Mouse (Mus musculus): ENCODE measurements around the gene Cyp3a13. TPM values are rescaled to one million over a fixed set of nuclear protein-coding genes. Genes with fewer than 3 reads are reported as not detected.
"Not testable (repeated sequence)": the region's sequence is repeated elsewhere in the genome, so short reads cannot be mapped to it uniquely, and the experiment has no call there.

The Cyp3a13 gene
- polyA plus RNA-seq, 1 experiment from 2014 or later: 0.14 TPM

- not testable (repeated sequence) for H3K4me3 ChIP-seq; H3K27me3 ChIP-seq (ENCODE audit: insufficient read depth, poor library complexity, severe bottlenecking); H3K4me1 ChIP-seq; H3K27ac ChIP-seq; DNase-seq (ENCODE audit: low spot score); H3K36me3 ChIP-seq; H3K9me3 ChIP-seq
- 48% methylated on average over 2 of the region's 2 CpGs for WGBS
Measured at GRCm38 (mm10) chr5:137857960-137858710, 63.3 kb downstream of the Cyp3a13 start, which contains the start of gene Pilrb1. Gene Pilrb1 (minus strand): TSS chr5:137858106.

GRCm38 (mm10) chr5:137856870-137857269 lies 64.5 kb downstream of the Cyp3a13 start:
- not testable (repeated sequence) for H3K27me3 ChIP-seq (ENCODE audit: insufficient read depth, poor library complexity, severe bottlenecking); H3K27ac ChIP-seq; H3K9me3 ChIP-seq; H3K4me1 ChIP-seq; H3K4me3 ChIP-seq; H3K36me3 ChIP-seq; DNase-seq (ENCODE audit: low spot score)
- WGBS: 68% methylated on average over 5 of the region's 5 CpGs

GRCm38 (mm10) chr5:137854907-137855306 lies 66.5 kb downstream of the Cyp3a13 start:
- not testable (repeated sequence) for H3K4me1 ChIP-seq; DNase-seq (ENCODE audit: low spot score); H3K27me3 ChIP-seq (ENCODE audit: insufficient read depth, poor library complexity, severe bottlenecking); H3K27ac ChIP-seq; H3K9me3 ChIP-seq; H3K4me3 ChIP-seq; H3K36me3 ChIP-seq
- 75% methylated on average over 3 of the region's 3 CpGs for WGBS

- WGBS: 80% methylated on average over 1 of the region's 1 CpGs
- not testable (repeated sequence) for H3K27ac ChIP-seq; H3K27me3 ChIP-seq (ENCODE audit: insufficient read depth, poor library complexity, severe bottlenecking); H3K9me3 ChIP-seq; DNase-seq (ENCODE audit: low spot score); H3K36me3 ChIP-seq; H3K4me1 ChIP-seq; H3K4me3 ChIP-seq
Measured at GRCm38 (mm10) chr5:137850313-137850712, 71.1 kb downstream of the Cyp3a13 start.

Other genes starting within 250 kb of the Cyp3a13 start
- 31.9 and 34.0 TPM in 2 replicates for gene Agfg2, start 236.9 kb downstream of the Cyp3a13 start, polyA plus RNA-seq (2016; fragmentation: Nextera tagmentation; extraction: Ambion mirVana)
- 1.4 TPM in 2 replicates for gene Nyap1, start 180.0 kb downstream of the Cyp3a13 start, polyA plus RNA-seq (2016; fragmentation: Nextera tagmentation; extraction: Ambion mirVana)
- 147 and 165 TPM in 2 replicates for gene Tsc22d4, start 175.9 kb downstream of the Cyp3a13 start, polyA plus RNA-seq (2016; fragmentation: Nextera tagmentation; extraction: Ambion mirVana)
- gene Ppp1r35, start 142.8 kb downstream of the Cyp3a13 start, polyA plus RNA-seq (2016; fragmentation: Nextera tagmentation; extraction: Ambion mirVana): 31.3 and 49.2 TPM in 2 replicates
- gene Mepce, start 134.0 kb downstream of the Cyp3a13 start, polyA plus RNA-seq (2016; fragmentation: Nextera tagmentation; extraction: Ambion mirVana): 7.1 and 10.4 TPM in 2 replicates
- gene Zcwpw1, start 133.8 kb downstream of the Cyp3a13 start, polyA plus RNA-seq (2016; fragmentation: Nextera tagmentation; extraction: Ambion mirVana): 10.0 and 12.5 TPM in 2 replicates
- 1.3 and 2.0 TPM in 2 replicates for gene Pilra, start 85.3 kb downstream of the Cyp3a13 start, polyA plus RNA-seq (2016; fragmentation: Nextera tagmentation; extraction: Ambion mirVana)
- gene Pilrb1, start 63.5 kb downstream of the Cyp3a13 start, polyA plus RNA-seq (2016; fragmentation: Nextera tagmentation; extraction: Ambion mirVana): 0.26 and 0.28 TPM in 2 replicates
- gene Pilrb2, start 49.8 kb downstream of the Cyp3a13 start, polyA plus RNA-seq (2016; fragmentation: Nextera tagmentation; extraction: Ambion mirVana): 0.64 and 1.0 TPM in 2 replicates
- not detected in 2 replicates for gene Gjc3, start 41.5 kb upstream of the Cyp3a13 start, polyA plus RNA-seq (2016; fragmentation: Nextera tagmentation; extraction: Ambion mirVana)
- not detected in 2 replicates for gene Azgp1, start 59.9 kb upstream of the Cyp3a13 start, polyA plus RNA-seq (2016; fragmentation: Nextera tagmentation; extraction: Ambion mirVana)
- not detected in 2 replicates for gene Smok3a, start 99.6 kb upstream of the Cyp3a13 start, polyA plus RNA-seq (2016; fragmentation: Nextera tagmentation; extraction: Ambion mirVana)
- not detected in 2 replicates for gene Smok3b, start 99.8 kb upstream of the Cyp3a13 start, polyA plus RNA-seq (2016; fragmentation: Nextera tagmentation; extraction: Ambion mirVana)
- not detected in 2 replicates for gene Smok3c, start 131.6 kb upstream of the Cyp3a13 start, polyA plus RNA-seq (2016; fragmentation: Nextera tagmentation; extraction: Ambion mirVana)
- 15.6 and 15.8 TPM in 2 replicates for gene Zkscan1, start 163.5 kb upstream of the Cyp3a13 start, polyA plus RNA-seq (2016; fragmentation: Nextera tagmentation; extraction: Ambion mirVana)
- gene Zscan21, start 195.3 kb upstream of the Cyp3a13 start, polyA plus RNA-seq (2016; fragmentation: Nextera tagmentation; extraction: Ambion mirVana): 50.0 and 65.1 TPM in 2 replicates
- 10.3 and 18.8 TPM in 2 replicates for gene Zfp113, start 234.1 kb upstream of the Cyp3a13 start, polyA plus RNA-seq (2016; fragmentation: Nextera tagmentation; extraction: Ambion mirVana)
- gene Cops6, start 239.5 kb upstream of the Cyp3a13 start, polyA plus RNA-seq (2016; fragmentation: Nextera tagmentation; extraction: Ambion mirVana): 366 and 394 TPM in 2 replicates